27 mouse cellular contexts compared by ENCODE assay signal in the genomic region with DNA sequence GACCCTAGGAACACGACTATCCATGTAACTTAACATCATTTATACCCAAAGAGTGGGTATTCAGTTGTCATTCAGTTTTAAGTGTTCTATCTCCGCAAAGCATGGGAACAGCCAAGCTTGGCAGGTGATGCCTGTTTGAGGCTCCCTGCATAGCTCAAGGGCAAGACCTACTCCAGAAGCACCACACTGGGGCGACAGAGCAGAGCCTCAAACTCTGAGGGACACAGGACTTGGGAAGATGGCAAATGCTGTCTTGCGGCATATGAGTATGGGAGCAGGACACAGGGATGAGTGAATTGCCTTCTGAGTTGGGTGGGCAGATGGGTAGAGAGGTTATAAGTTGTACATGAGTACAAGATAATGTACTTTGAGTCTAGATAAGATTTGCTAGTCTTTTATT.
A peak's percentile ranks its signal among the peaks of the same experiment; 100 is the strongest.
DNase-seq lines count a peak whose midpoint lies in the region; ATAC-seq and TF ChIP-seq lines count a peak whose summit lies in the region.
"Had no signal": no experiment of that assay in that cellular context is flagged by ENCODE, and none has a peak within 500 bp of the region (broad histone marks: within the 10 kb centered on the region; RNA-seq: fewer than 3 reads in every experiment).

No protein-coding gene starts in this region.

- H3K9ac ChIP-seq in intestine, postnatal 0 days (ENCODE audit: low read depth, low read length) = no peak overlapping the region
- H3K9ac ChIP-seq in intestine, embryonic 15.5 days = no peak overlapping the region
- no peak overlapping the region for H3K9ac ChIP-seq in lung, embryonic 16.5 days (ENCODE audit: low read length)
- H3K9ac ChIP-seq: heart, embryonic 13.5 days; hindbrain, embryonic 14.5 days; limb, embryonic 12.5 days; liver, embryonic 12.5 days; lung, embryonic 14.5 days; midbrain, embryonic 15.5 days; neural tube, embryonic 15.5 days; stomach, embryonic 15.5 days had no signal

- H3K4me2 ChIP-seq in intestine, postnatal 0 days (replicated peaks; ENCODE audit: low read depth) = no peak overlapping the region
- no peak overlapping the region for H3K4me2 ChIP-seq in intestine, embryonic 15.5 days (replicated peaks)
- no peak overlapping the region for H3K4me2 ChIP-seq in lung, embryonic 16.5 days (ENCODE audit: low read depth, low read length)
- H3K4me2 ChIP-seq: heart, embryonic 13.5 days; hindbrain, embryonic 14.5 days; limb, embryonic 12.5 days; liver, embryonic 12.5 days; lung, embryonic 14.5 days; midbrain, embryonic 15.5 days; neural tube, embryonic 15.5 days; stomach, embryonic 15.5 days had no signal

- 89% methylated on average over 4 of the region's 4 CpGs for WGBS in intestine, postnatal 0 days
- 88% methylated on average over 4 of the region's 4 CpGs for WGBS in intestine, embryonic 15.5 days
- WGBS in lung, embryonic 16.5 days = 83% methylated on average over 4 of the region's 4 CpGs

- H3K27ac ChIP-seq in gastrocnemius, adult 2 months = peak overlapping the region; percentile 75
- H3K27ac ChIP-seq in intestine, postnatal 0 days (ENCODE audit: low read depth, low read length) = no peak overlapping the region
- no peak overlapping the region for H3K27ac ChIP-seq in intestine, embryonic 15.5 days
- no peak overlapping the region for H3K27ac ChIP-seq in layer of hippocampus, adult 2 months
- H3K27ac ChIP-seq in lung, embryonic 16.5 days (ENCODE audit: low read length) = peak overlapping the region; percentile 65
- H3K27ac ChIP-seq: hindbrain, embryonic 14.5 days; limb, embryonic 12.5 days; liver, embryonic 12.5 days; midbrain, embryonic 10.5 days; midbrain, embryonic 15.5 days; neural tube, embryonic 15.5 days had no signal

- no peaks in the 10 kb centered on the region for H3K27me3 ChIP-seq in intestine, postnatal 0 days (replicated peaks; ENCODE audit: control insufficient read depth, insufficient read depth, low read length)
- H3K27me3 ChIP-seq in intestine, embryonic 15.5 days (replicated peaks) = no peaks in the 10 kb centered on the region
- H3K27me3 ChIP-seq in lung, embryonic 16.5 days (ENCODE audit: control insufficient read depth, insufficient read depth, low read depth, low read length) = no peaks in the 10 kb centered on the region
- H3K27me3 ChIP-seq: CH12.LX; limb, embryonic 12.5 days; liver, embryonic 12.5 days; midbrain, embryonic 15.5 days; neural tube, embryonic 15.5 days; stomach, embryonic 15.5 days had no signal

- no peak for ATAC-seq in intestine, postnatal 0 days
- ATAC-seq in intestine, embryonic 15.5 days = no peak
- no peak for ATAC-seq in lung, embryonic 16.5 days (ENCODE audit: low read depth)
- ATAC-seq: activated CD4-positive, CD25-positive, alpha-beta regulatory T cell, adult 4 months; forebrain, embryonic 16.5 days; liver, embryonic 12.5 days; midbrain, embryonic 15.5 days had no signal

- H3K4me1 ChIP-seq in intestine, postnatal 0 days (replicated peaks; ENCODE audit: control insufficient read depth, insufficient read depth, low read length) = 0 out of 2 replicates have a peak, but pooled peaks cover 3% of the 10 kb centered on the region
- 0 out of 2 replicates have a peak, but pooled peaks cover 7% of the 10 kb centered on the region for H3K4me1 ChIP-seq in intestine, embryonic 15.5 days (replicated peaks)
- peaks cover 13% of the 10 kb centered on the region for H3K4me1 ChIP-seq in lung, embryonic 16.5 days (replicated peaks; ENCODE audit: control insufficient read depth, insufficient read depth, low read length)
- H3K4me1 ChIP-seq: liver, embryonic 12.5 days; midbrain, embryonic 10.5 days; midbrain, embryonic 15.5 days; neural tube, embryonic 15.5 days had no signal

- intact Hi-C loops in gastrocnemius, adult 2 months (cut with DNase I) = loop anchor here (5.0 kb wide), 1 partner anchor 184 kb away; no protein-coding TSS in a partner anchor

- no peak for DNase-seq in gastrocnemius, adult 2 months
- DNase-seq in gastrocnemius, postnatal 10 days = no peak
- no peak for DNase-seq in layer of hippocampus, adult 2 months (ENCODE audit: low spot score in 2 of 2)
- DNase-seq in layer of hippocampus, adult 11-12 months (ENCODE audit: low spot score) = no peak
- no peak for DNase-seq in lung, postnatal 4 days
- DNase-seq: cerebellum, adult 2 months; cerebellum, postnatal 14 days; retina, postnatal 1 day; right cerebral cortex, postnatal 14 days; thymus, adult 18-20 months; thymus, postnatal 25 days had no signal

- no peak overlapping the region for H3K4me3 ChIP-seq in gastrocnemius, adult 2 months
- H3K4me3 ChIP-seq in intestine, postnatal 0 days (ENCODE audit: low read depth, low read length) = no peak overlapping the region
- H3K4me3 ChIP-seq in intestine, embryonic 15.5 days (replicated peaks) = no peak overlapping the region
- no peak overlapping the region for H3K4me3 ChIP-seq in layer of hippocampus, adult 2 months
- no peak overlapping the region for H3K4me3 ChIP-seq in lung, embryonic 16.5 days (ENCODE audit: low read length)
- H3K4me3 ChIP-seq: erythroblast, embryonic 14.5 days; heart, embryonic 13.5 days; limb, embryonic 12.5 days; liver, embryonic 12.5 days; midbrain, embryonic 10.5 days; midbrain, embryonic 15.5 days; neural tube, embryonic 15.5 days; stomach, embryonic 15.5 days had no signal

- H3K36me3 ChIP-seq in intestine, postnatal 0 days (ENCODE audit: control insufficient read depth, insufficient read depth) = no peaks in the 10 kb centered on the region
- no peaks in the 10 kb centered on the region for H3K36me3 ChIP-seq in intestine, embryonic 15.5 days
- H3K36me3 ChIP-seq in lung, embryonic 16.5 days (ENCODE audit: control insufficient read depth, insufficient read depth, low read length) = no peaks in the 10 kb centered on the region
- H3K36me3 ChIP-seq: heart, embryonic 13.5 days; limb, embryonic 12.5 days; liver, embryonic 12.5 days; midbrain, embryonic 10.5 days; midbrain, embryonic 15.5 days; neural tube, embryonic 15.5 days; stomach, embryonic 15.5 days had no signal

- peak; percentile 32 for TF ChIP-seq CTCF in gastrocnemius, adult 2 months (IDR thresholded peaks at IDR 0.05)
- TF ChIP-seq CTCF in intestine, postnatal 0 days (IDR thresholded peaks at IDR 0.05; ENCODE audit: low read depth) = peak; percentile 28; the same call in 1 of the 2 replicates
- 0 out of 2 replicates have a peak, but pooled peaks have one; percentile 17 for TF ChIP-seq CTCF in layer of hippocampus, adult 2 months (conservative IDR thresholded peaks at IDR 0.05)

- no peaks in the 10 kb centered on the region for H3K9me3 ChIP-seq in intestine, postnatal 0 days (ENCODE audit: control insufficient read depth)
- no peaks in the 10 kb centered on the region for H3K9me3 ChIP-seq in intestine, embryonic 15.5 days
- no peaks in the 10 kb centered on the region for H3K9me3 ChIP-seq in lung, embryonic 16.5 days (ENCODE audit: control insufficient read depth, low read length)
- H3K9me3 ChIP-seq: heart, embryonic 13.5 days; limb, embryonic 12.5 days; liver, embryonic 12.5 days; midbrain, embryonic 10.5 days; midbrain, embryonic 15.5 days; neural tube, embryonic 15.5 days; stomach, embryonic 15.5 days had no signal

Comparison
In these comparisons a context has a peak if more than half of its experiments do, and no peak if none do; other contexts are left out.
1. H3K27ac ChIP-seq: peak in gastrocnemius, adult 2 months (single experiment) and lung, embryonic 16.5 days (single experiment); none in intestine, postnatal 0 days (single experiment), intestine, embryonic 15.5 days (single experiment) and layer of hippocampus, adult 2 months (single experiment).
2. Peak in every context shown above with its lines, with median percentiles within 50 percentile points of each other: CTCF ChIP-seq.